Mouse (Mus musculus) layer of hippocampus, postnatal 25 days (tissue): Measurements from ENCODE around the gene Vmn1r83. TPM values are rescaled to one million over a fixed set of nuclear protein-coding genes. Genes with fewer than 3 reads are reported as not detected.

Experiments
- DNase-seq, 2 experiments: peaks; one replicate each; pipeline ENCODE4 v3.0.0; 2022; ENCODE audit warnings: mixed read lengths in 2 of 2, low spot score in 1 of 2; ENCODE audit errors: extremely low spot score in 1 of 2
- microRNA-seq, 2 experiments: library from miRNA; unstranded; fragments of <30 nt; microRNA quantifications; one replicate each; pipeline ENCODE4 v1.2.0; 2021
- total RNA-seq, 2 experiments: library from RNA; stranded (reverse); gene quantifications; 2 replicates each; pipeline ENCODE4 v1.2.3; 2021

The Vmn1r83 gene
- not detected for total RNA-seq

- DNase-seq = no peak
Observed at GRCm38 (mm10) chr7:12329381-12329780, at the start of gene Vmn1r83. Gene Vmn1r83 (minus strand): TSS chr7:12329481.

DNA sequence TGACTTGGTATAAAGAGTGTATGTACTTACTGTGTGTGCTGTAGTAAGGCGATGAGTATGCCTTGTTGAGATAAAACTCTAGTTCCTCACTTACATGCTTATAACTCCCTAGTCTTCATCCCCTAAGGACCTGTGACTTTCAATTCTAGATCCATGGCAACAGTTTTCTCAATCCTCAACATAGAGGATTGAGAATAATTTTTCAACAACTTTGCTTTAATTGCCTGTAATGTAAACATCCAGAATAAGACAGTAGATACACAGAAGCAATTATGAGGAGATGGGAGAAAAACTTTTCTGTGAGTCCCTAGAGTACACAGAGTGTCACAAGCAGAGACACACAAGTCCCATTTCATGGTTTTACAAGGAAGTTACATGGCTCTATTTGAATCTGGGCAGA, 39.9 kb upstream of the Vmn1r83 start, which contains the start of gene Vmn1r84:
Gene Vmn1r84, minus strand, starts transcription at position 101 of the 400 bp plus-strand sequence.
- no peak for DNase-seq

DNA sequence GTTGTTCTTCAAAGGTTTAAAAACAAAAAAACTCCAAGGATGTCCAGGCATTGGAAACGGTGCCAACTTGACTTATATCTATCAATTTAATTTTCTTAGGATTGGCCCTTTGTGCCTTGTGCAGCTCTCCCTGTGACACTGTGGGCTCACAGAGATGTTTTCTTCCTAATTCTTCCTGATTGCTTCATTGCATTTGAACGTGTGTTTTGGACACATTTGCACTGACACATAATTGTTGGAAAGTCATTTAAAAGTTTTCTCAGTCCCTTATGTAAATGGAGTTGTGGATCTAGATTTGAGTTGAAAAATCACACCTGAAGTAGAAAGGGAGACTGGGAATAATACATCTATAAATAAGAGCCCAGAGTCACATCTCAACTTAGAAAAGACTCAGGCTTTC, 29.2 kb downstream of the Vmn1r83 start, which contains the start of gene Vmn1r82:
Gene Vmn1r82, plus strand, starts transcription at position 301 of the 400 bp plus-strand sequence.
- no peak for DNase-seq

Small RNA genes within 50 kb of the gene (microRNA-seq; reads per million reads assigned to microRNA genes)
- 0 reads per million in 2 experiments for gene Gm23521

Other genes starting within 250 kb of the Vmn1r83 start
- not detected for gene Vmn1r78, start 179.2 kb downstream of the Vmn1r83 start, total RNA-seq
- not detected for gene Vmn1r79, start 158.2 kb downstream of the Vmn1r83 start, total RNA-seq
- not detected for gene Vmn1r80, start 140.2 kb downstream of the Vmn1r83 start, total RNA-seq
- not detected for gene Vmn1r81, start 61.2 kb downstream of the Vmn1r83 start, total RNA-seq
- gene Vmn1r82, start 29.1 kb downstream of the Vmn1r83 start, total RNA-seq = not detected
- gene Vmn1r84, start 39.8 kb upstream of the Vmn1r83 start, total RNA-seq = not detected
- 10 to 100 TPM in 1 of 2 experiments, 1 to 10 TPM in 1; 8.1 to 11.3 TPM for gene Zfp551, start 93.3 kb upstream of the Vmn1r83 start, total RNA-seq
- 10 to 100 TPM; 11.3 to 12.1 TPM for gene Zfp606, start 148.8 kb upstream of the Vmn1r83 start, total RNA-seq
- not detected for gene 2900092C05Rik, start 183.0 kb upstream of the Vmn1r83 start, total RNA-seq